Mouse (Mus musculus): ENCODE measurements around the gene Fam71e2.

- no peak for TF ChIP-seq CTCF (IDR thresholded peaks at IDR 0.05; ENCODE audit: insufficient read depth, low read length)
- TF ChIP-seq POLR2A (IDR thresholded peaks at IDR 0.05; ENCODE audit: borderline replicate concordance, extremely low read depth, low read depth, low read length): no peak
These were observed 6.0 kb downstream of the Fam71e2 start for GRCm38 (mm10) chr7:4764946-4765710.

All from lung, adult 2 months (tissue).